Mouse (Mus musculus): Measurements from ENCODE around the gene Taf10. TPM values are rescaled to one million over a fixed set of nuclear protein-coding genes. Genes with fewer than 3 reads are reported as not detected.
"Not testable (repeated sequence)": the region's sequence is repeated elsewhere in the genome, so short reads cannot be mapped to it uniquely, and the experiment has no call there.

The Taf10 gene
- polyA plus RNA-seq, 1 experiment from 2014 or later = 131 TPM

DNA sequence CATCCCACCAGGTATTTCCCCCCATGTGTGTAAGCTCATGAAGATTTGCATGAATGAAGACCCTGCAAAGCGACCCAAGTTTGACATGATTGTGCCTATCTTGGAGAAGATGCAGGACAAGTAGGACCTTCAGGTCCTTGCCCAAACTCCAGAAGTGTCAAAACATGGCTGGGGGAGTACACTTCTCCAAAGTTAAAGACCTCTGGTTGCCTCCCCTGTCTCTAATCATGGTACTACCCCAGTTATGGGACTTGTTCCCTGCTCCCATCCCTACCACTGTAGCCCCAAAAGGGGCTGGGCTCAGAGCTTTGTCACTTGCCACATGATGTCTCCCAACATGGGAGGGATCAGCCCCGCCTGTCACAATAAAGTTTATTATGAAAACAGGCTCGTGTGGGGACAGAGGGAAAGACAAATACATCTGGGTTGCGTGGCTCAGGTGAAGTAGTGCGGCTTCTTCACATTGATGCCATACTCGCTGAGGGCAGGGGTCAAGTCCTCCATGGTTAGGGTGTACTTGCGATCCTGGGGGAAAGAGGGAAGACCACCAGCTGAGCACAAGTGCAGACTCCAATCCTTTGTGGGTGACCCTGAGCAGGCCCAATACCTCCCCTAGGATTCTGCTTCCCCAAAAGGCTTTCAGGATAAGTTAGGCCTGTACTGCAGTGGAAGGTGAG is 1.5 kb downstream of the Taf10 start:
- peaks cover 54% of the 10 kb centered on the region for H3K36me3 ChIP-seq (ENCODE audit: control insufficient read depth, insufficient read depth, low read length)
- not testable (repeated sequence) for H3K27ac ChIP-seq (replicated peaks; ENCODE audit: low read depth, low read length); H3K9ac ChIP-seq (replicated peaks; ENCODE audit: low read length); H3K27me3 ChIP-seq (ENCODE audit: control insufficient read depth, insufficient read depth, low read length); H3K4me3 ChIP-seq (replicated peaks; ENCODE audit: low read depth, low read length); ATAC-seq (ENCODE audit: low FRiP score, low TSS enrichment); DNase-seq; H3K9me3 ChIP-seq (ENCODE audit: control insufficient read depth, low read length); H3K4me2 ChIP-seq (ENCODE audit: low read length)
- H3K4me1 ChIP-seq (ENCODE audit: control insufficient read depth, insufficient read depth, low read length) = peaks cover 12% of the 10 kb centered on the region; the same call in 1 of the 2 replicates
- 87% methylated on average over 7 of the region's 7 CpGs for WGBS

DNA sequence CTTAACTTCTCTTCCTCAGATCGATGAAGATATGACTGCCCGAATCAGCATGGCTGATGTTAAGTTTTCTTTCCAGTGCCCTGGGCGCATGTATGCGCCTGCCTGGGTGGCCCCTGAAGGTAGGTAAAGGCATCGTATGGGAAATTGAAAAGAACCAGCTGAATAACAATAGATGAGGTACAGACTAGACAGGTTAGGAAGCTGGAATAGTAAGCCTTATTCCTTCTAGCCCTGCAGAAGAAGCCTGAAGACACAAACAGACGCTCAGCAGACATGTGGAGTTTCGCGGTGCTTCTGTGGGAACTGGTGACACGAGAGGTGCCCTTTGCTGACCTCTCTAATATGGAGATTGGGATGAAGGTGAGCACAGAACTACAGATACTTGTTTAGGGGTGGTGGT is 2.2 kb downstream of the Taf10 start:
- peaks cover 17% of the 10 kb centered on the region; the same call in 1 of the 2 replicates for H3K4me1 ChIP-seq (ENCODE audit: control insufficient read depth, insufficient read depth, low read length)
- H3K9me3 ChIP-seq (ENCODE audit: control insufficient read depth, low read length) = no peaks in the 10 kb centered on the region
- no peak for ATAC-seq (ENCODE audit: low FRiP score, low TSS enrichment)
- H3K4me3 ChIP-seq (replicated peaks; ENCODE audit: low read depth, low read length) = no peak overlapping the region
- H3K9ac ChIP-seq (replicated peaks; ENCODE audit: low read length) = no peak overlapping the region
- no peak overlapping the region for H3K4me2 ChIP-seq (ENCODE audit: low read length)
- WGBS = 93% methylated on average over 9 of the region's 9 CpGs
- no peak overlapping the region for H3K27ac ChIP-seq (replicated peaks; ENCODE audit: low read depth, low read length)
- H3K36me3 ChIP-seq (ENCODE audit: control insufficient read depth, insufficient read depth, low read length) = peaks cover 49% of the 10 kb centered on the region
- H3K27me3 ChIP-seq (ENCODE audit: control insufficient read depth, insufficient read depth, low read length) = no peaks in the 10 kb centered on the region
- DNase-seq = no peak

DNA sequence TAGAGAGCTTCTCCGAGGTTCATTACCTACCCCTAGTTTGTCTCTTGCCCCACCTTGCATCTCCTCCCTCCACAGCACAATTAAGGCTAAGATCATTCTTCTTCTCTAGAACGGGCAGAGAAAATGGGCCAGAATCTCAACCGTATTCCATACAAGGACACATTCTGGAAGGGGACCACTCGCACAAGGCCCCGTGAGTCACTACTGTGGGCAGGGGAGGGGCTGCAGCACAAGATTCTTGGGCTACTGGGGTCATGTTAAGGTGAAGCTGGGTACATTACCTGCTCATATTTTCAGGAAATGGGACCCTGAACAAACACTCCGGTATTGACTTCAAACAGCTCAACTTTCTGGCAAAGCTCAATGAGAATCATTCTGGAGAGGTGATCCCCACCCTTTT is 3.3 kb downstream of the Taf10 start:
- peaks cover 17% of the 10 kb centered on the region; the same call in 1 of the 2 replicates for H3K4me1 ChIP-seq (ENCODE audit: control insufficient read depth, insufficient read depth, low read length)
- H3K9me3 ChIP-seq (ENCODE audit: control insufficient read depth, low read length) = no peaks in the 10 kb centered on the region
- no peaks in the 10 kb centered on the region for H3K27me3 ChIP-seq (ENCODE audit: control insufficient read depth, insufficient read depth, low read length)
- peaks cover 40% of the 10 kb centered on the region for H3K36me3 ChIP-seq (ENCODE audit: control insufficient read depth, insufficient read depth, low read length)
- H3K9ac ChIP-seq (replicated peaks; ENCODE audit: low read length) = no peak overlapping the region
- H3K4me2 ChIP-seq (ENCODE audit: low read length) = no peak overlapping the region
- ATAC-seq (ENCODE audit: low FRiP score, low TSS enrichment) (no peak), DNase-seq (no peak)
- H3K27ac ChIP-seq (replicated peaks; ENCODE audit: low read depth, low read length) = no peak overlapping the region
- WGBS = 88% methylated on average over 6 of the region's 6 CpGs
- H3K4me3 ChIP-seq (replicated peaks; ENCODE audit: low read depth, low read length) = no peak overlapping the region

DNA sequence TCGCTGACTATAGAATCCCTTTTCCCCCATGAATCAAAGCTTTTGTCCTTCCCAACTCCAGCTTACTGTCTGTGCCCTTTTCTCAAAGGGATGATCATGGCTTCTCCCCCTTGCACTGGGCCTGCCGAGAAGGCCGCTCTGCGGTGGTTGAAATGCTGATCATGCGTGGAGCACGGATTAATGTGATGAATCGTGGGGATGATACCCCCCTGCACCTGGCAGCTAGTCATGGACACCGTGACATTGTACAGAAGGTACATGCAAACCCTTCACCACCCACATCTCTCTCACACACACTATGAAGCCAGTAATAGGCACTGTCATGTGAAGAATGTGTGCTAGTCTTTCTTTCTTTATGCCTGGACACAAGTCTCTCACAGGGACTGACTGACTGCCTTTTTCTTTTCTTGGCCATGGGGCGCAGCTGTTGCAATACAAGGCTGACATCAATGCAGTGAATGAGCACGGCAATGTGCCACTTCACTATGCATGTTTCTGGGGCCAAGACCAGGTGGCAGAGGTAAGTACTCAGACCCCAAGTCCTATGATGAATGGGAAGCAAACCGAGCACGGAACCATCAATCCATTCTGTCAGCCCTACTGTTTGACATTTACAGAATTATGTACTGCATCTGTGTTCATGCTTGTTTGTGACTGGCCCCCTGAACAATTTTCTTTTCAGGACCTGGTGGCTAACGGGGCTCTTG is 3.9 kb downstream of the Taf10 start:
- H3K9ac ChIP-seq (replicated peaks; ENCODE audit: low read length) = no peak overlapping the region
- H3K4me2 ChIP-seq (ENCODE audit: low read length) = no peak overlapping the region
- ATAC-seq (ENCODE audit: low FRiP score, low TSS enrichment) = no peak
- WGBS = 83% methylated on average over 13 of the region's 13 CpGs
- no peaks in the 10 kb centered on the region for H3K27me3 ChIP-seq (ENCODE audit: control insufficient read depth, insufficient read depth, low read length)
- no peak overlapping the region for H3K27ac ChIP-seq (replicated peaks; ENCODE audit: low read depth, low read length)
- no peak overlapping the region for H3K4me3 ChIP-seq (replicated peaks; ENCODE audit: low read depth, low read length)
- H3K9me3 ChIP-seq (ENCODE audit: control insufficient read depth, low read length) = no peaks in the 10 kb centered on the region
- H3K4me1 ChIP-seq (ENCODE audit: control insufficient read depth, insufficient read depth, low read length) = peaks cover 21% of the 10 kb centered on the region; the same call in 1 of the 2 replicates
- peaks cover 38% of the 10 kb centered on the region for H3K36me3 ChIP-seq (ENCODE audit: control insufficient read depth, insufficient read depth, low read length)
- DNase-seq = no peak

DNA sequence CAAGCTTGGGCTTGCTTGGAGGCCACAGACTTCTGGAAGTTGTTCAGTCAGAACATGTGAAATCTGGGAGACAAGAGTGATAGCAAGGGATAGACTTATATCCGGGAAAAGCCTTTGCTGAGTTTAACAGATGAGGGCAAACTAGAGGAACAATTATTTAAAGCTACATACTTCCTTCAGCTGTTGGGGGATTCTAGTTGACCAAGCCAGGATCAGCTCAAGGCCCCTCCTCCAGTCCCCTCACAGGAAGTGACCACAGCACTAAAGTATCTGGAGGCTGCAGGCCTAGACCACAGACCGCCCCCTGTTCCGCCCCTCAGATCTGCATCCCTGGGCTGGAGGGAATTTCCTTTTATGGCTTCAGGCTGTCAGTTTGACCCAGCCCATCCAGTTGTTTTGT is 5.2 kb downstream of the Taf10 start:
- ATAC-seq (ENCODE audit: low FRiP score, low TSS enrichment) = no peak

DNA sequence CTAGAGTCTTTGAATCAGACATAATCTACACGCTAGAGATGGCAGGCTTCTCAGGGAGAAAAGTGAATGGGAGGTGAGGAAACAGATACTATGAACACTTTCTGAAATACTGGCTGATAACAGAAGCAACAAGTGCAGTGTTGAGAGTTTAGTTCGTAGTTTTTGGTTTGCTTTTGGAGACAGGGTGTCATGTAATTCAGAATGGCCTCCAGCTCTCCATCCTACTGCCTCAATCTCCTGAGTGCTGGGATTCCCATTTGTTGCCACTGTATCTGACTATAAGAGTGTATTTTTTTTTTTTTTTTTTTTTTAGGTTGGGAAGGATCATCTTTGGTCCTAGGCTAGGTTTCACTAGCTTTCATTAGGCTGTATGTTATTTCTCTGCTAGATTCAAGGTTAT is 5.9 kb downstream of the Taf10 start:
- H3K4me1 ChIP-seq (ENCODE audit: control insufficient read depth, insufficient read depth, low read length) = peaks cover 17% of the 10 kb centered on the region; the same call in 1 of the 2 replicates
- H3K27me3 ChIP-seq (ENCODE audit: control insufficient read depth, insufficient read depth, low read length) = no peaks in the 10 kb centered on the region
- DNase-seq (no peak), ATAC-seq (ENCODE audit: low FRiP score, low TSS enrichment) (no peak)
- 93% methylated on average over 2 of the region's 2 CpGs for WGBS
- 0 out of 2 replicates have a peak overlapping the region, but pooled peaks have one; percentile 75 for H3K4me3 ChIP-seq (replicated peaks; ENCODE audit: low read depth, low read length)
- H3K4me2 ChIP-seq (ENCODE audit: low read length) = peak overlapping the region; percentile 94
- no peak overlapping the region for H3K27ac ChIP-seq (replicated peaks; ENCODE audit: low read depth, low read length)
- H3K36me3 ChIP-seq (ENCODE audit: control insufficient read depth, insufficient read depth, low read length) = peaks cover 47% of the 10 kb centered on the region
- H3K9me3 ChIP-seq (ENCODE audit: control insufficient read depth, low read length) = no peaks in the 10 kb centered on the region
- no peak overlapping the region for H3K9ac ChIP-seq (replicated peaks; ENCODE audit: low read length)

More for the DNA sequence above, 5.2 kb downstream of the Taf10 start:
- Histone ChIP-seq H3K9me3 (ENCODE audit: control insufficient read depth, low read length) (no peaks in the 10 kb centered on the region), H3K4me1 (ENCODE audit: control insufficient read depth, insufficient read depth, low read length) (peaks cover 21% of the 10 kb centered on the region; the same call in 1 of the 2 replicates), H3K4me3 (replicated peaks; ENCODE audit: low read depth, low read length) (no peak overlapping the region), H3K4me2 (ENCODE audit: low read length) (peak overlapping the region; percentile 94; the same call in 1 of the 2 replicates), H3K9ac (replicated peaks; ENCODE audit: low read length) (no peak overlapping the region), H3K27me3 (ENCODE audit: control insufficient read depth, insufficient read depth, low read length) (no peaks in the 10 kb centered on the region), H3K36me3 (ENCODE audit: control insufficient read depth, insufficient read depth, low read length) (peaks cover 41% of the 10 kb centered on the region), H3K27ac (replicated peaks; ENCODE audit: low read depth, low read length) (no peak overlapping the region)
- DNase-seq = peak; percentile 28
- 41% methylated on average over 3 of the region's 3 CpGs for WGBS

DNA sequence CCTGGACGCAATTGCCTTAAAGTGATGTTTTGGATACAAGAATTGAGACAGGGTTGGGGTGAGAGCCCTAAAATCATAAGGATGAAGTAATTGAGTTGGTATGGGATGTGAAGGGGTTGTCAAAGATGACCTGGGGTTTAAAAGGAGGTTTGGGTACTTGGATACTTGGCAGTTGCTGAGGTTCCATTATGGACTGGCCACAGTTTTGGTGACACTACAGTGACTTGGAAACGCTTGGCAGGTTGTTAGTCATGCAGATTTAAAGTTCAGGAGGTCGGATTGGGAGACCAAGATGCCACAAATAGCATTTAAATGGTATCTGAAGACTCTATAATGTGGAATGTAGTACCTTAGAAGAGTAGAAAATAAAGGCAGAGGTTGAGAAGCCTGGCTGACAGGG is 6.5 kb downstream of the Taf10 start:
- H3K27me3 ChIP-seq (ENCODE audit: control insufficient read depth, insufficient read depth, low read length) = no peaks in the 10 kb centered on the region
- no peak overlapping the region for H3K27ac ChIP-seq (replicated peaks; ENCODE audit: low read depth, low read length)
- no peaks in the 10 kb centered on the region for H3K9me3 ChIP-seq (ENCODE audit: control insufficient read depth, low read length)
- peak overlapping the region; percentile 90; the same call in 1 of the 2 replicates for H3K9ac ChIP-seq (replicated peaks; ENCODE audit: low read length)
- DNase-seq (no peak), ATAC-seq (ENCODE audit: low FRiP score, low TSS enrichment) (no peak)
- H3K4me2 ChIP-seq (ENCODE audit: low read length) = peak overlapping the region; percentile 94
- peak overlapping the region; percentile 75 for H3K4me3 ChIP-seq (replicated peaks; ENCODE audit: low read depth, low read length)
- 28% methylated on average over 3 of the region's 3 CpGs for WGBS
- peaks cover 14% of the 10 kb centered on the region; the same call in 1 of the 2 replicates for H3K4me1 ChIP-seq (ENCODE audit: control insufficient read depth, insufficient read depth, low read length)
- H3K36me3 ChIP-seq (ENCODE audit: control insufficient read depth, insufficient read depth, low read length) = peaks cover 49% of the 10 kb centered on the region

DNA sequence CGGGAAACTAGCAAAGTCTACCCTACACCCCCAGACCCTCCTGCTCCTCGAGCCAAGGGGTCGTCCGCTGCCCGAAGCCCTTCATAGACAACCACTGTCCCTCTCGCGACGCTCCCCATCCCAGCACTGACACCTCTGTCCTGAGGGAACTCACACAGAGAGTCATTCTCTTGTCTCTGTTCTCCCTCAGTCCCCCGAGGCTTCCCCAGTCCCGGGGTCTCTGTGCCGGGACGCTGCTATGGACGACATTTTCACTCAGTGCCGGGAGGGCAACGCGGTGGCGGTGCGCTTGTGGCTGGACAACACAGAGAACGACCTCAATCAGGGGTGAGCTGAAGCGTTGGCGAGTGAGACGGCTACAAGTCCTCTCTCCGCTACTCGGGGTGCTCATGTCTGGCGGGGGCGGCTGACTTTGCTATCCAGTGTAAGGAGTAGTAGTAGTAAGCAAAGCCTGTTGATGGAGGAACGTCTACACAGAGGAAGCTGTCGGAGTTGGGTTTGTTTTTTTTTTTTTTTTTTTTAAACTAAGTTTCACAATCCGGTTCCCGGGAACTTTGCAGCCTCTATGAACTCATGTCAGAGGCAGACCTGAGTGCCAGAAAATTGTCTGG is 7.1 kb downstream of the Taf10 start, which contains the start of gene Rrp8:
Gene Rrp8 (minus strand): TSS at position 475 of the 611 bp plus-strand sequence.
- Histone ChIP-seq H3K4me1 (ENCODE audit: control insufficient read depth, insufficient read depth, low read length) (peaks cover 14% of the 10 kb centered on the region; the same call in 1 of the 2 replicates), H3K9me3 (ENCODE audit: control insufficient read depth, low read length) (no peaks in the 10 kb centered on the region), H3K9ac (replicated peaks; ENCODE audit: low read length) (peak within 1 kb of the TSS; percentile 90), H3K4me2 (ENCODE audit: low read length) (peak within 1 kb of the TSS; percentile 94), H3K27me3 (ENCODE audit: control insufficient read depth, insufficient read depth, low read length) (no peaks in the 10 kb centered on the region), H3K27ac (replicated peaks; ENCODE audit: low read depth, low read length) (peak within 1 kb of the TSS; percentile 72), H3K4me3 (replicated peaks; ENCODE audit: low read depth, low read length) (peak within 1 kb of the TSS; percentile 75), H3K36me3 (ENCODE audit: control insufficient read depth, insufficient read depth, low read length) (peaks cover 49% of the 10 kb centered on the region)
- DNase-seq (peak; percentile 44), ATAC-seq (ENCODE audit: low FRiP score, low TSS enrichment) (no peak; the same call in none of the 2 replicates)
- WGBS = under 1% methylated on average over 30 of the region's 30 CpGs

Measured in midbrain, embryonic 14.5 days (tissue).